Mouse (Mus musculus): ENCODE data around the gene Plekha7. TPM values are rescaled to one million over a fixed set of nuclear protein-coding genes. Genes with fewer than 3 reads are reported as not detected.

Plekha7 gene
- polyA plus RNA-seq, 1 experiment from 2014 or later: 9.7 TPM

DNA sequence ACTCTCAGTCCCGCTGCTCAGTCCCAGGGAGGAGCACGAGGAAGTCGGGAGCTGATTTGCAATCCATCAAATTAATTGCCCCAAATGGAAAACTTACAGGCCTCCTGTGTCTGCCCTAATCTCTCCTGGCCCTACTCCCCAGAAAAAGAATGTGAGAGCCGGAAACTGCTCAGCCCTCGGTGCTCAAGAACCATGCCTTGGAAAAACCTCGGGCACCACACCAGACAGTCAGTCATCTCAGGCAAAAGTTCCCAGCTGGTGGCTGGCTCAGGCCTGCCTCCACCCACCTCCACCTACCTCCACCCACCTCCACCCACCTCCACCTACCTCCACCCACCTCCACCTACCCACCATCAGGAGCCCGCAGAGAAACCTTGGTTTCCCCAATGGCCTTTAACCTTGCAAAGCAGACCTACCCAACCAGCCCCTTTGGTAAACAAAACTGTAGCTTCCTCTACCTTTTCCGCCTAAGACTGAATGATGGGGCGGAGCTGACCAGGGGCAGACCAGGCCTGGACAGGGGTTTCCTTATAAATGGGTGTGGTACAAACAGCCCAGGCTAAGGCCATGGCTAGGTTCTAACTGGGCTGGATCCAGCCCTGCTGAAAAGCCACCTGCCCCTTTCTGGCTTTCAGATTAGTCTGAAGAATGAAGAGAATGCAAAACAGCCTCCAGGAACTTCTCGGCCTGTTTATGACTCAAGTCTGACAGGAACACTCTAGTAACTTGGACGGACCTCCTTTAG is 21.4 kb downstream of the Plekha7 start:
- Histone ChIP-seq H3K4me3 (no peak overlapping the region), H3K27me3 (no peaks in the 10 kb centered on the region), H3K4me1 (peaks cover 19% of the 10 kb centered on the region), H3K4me2 (replicated peaks) (no peak overlapping the region), H3K9me3 (no peaks in the 10 kb centered on the region), H3K27ac (replicated peaks) (no peak overlapping the region), H3K9ac (replicated peaks) (no peak overlapping the region), H3K36me3 (no peaks in the 10 kb centered on the region)
- no peak for ATAC-seq (replicated peaks)
- WGBS: 62% methylated on average over 11 of the region's 11 CpGs

DNA sequence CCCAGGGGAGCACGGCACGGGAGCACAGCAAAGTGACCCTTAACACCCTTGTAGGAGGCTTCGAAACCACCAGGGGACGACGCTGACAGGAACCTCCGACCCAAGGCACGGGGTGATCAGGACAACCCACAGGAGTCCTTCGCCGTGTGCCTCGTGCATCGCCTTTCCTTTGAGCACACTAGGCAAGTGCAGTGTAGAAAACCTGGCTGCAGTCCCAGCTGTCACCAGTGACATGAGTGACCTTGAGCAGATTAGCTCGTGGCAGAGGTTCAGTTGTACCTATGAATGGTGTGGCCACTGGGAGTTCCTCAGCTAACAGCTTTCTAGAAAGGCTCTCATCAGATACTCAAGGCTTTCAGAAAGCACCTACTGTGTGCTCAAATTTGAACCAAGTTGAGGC is 22.0 kb downstream of the Plekha7 start:
- no peaks in the 10 kb centered on the region for H3K27me3 ChIP-seq

DNA sequence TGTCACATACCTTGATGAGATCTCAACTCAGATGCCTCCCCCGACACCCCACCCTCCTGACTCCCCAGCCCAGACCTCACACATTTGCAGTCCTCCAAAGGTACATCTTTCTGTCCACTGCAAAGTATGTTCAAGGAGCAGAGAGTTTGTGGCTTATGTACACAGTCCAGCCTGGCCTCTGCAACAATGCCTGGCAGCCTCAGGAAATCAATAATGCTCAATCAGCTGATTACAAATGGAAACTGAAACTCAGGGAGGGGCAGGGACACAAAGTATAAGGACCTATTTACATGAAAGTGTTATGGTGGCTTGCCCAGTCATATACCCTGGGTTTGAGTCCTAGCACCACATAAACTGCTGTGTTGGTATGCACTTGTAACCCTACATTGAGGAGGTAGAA is 23.0 kb downstream of the Plekha7 start:
- 92% methylated on average over 1 of the region's 1 CpGs for WGBS
- H3K4me1 ChIP-seq: peaks cover 23% of the 10 kb centered on the region
- H3K27ac ChIP-seq (replicated peaks): no peak overlapping the region
- H3K4me2 ChIP-seq (replicated peaks): no peak overlapping the region
- H3K9ac ChIP-seq (replicated peaks): no peak overlapping the region
- H3K27me3 ChIP-seq: no peaks in the 10 kb centered on the region
- no peak overlapping the region for H3K4me3 ChIP-seq
- no peaks in the 10 kb centered on the region for H3K9me3 ChIP-seq
- no peaks in the 10 kb centered on the region for H3K36me3 ChIP-seq
- no peak for ATAC-seq (replicated peaks)

More for the DNA sequence above, 22.0 kb downstream of the Plekha7 start:
- H3K36me3 ChIP-seq: no peaks in the 10 kb centered on the region
- H3K9ac ChIP-seq (replicated peaks): no peak overlapping the region
- no peak overlapping the region for H3K27ac ChIP-seq (replicated peaks)
- no peak overlapping the region for H3K4me2 ChIP-seq (replicated peaks)
- no peaks in the 10 kb centered on the region for H3K9me3 ChIP-seq
- no peak for ATAC-seq (replicated peaks)
- no peak overlapping the region for H3K4me3 ChIP-seq
- whole genome bisulfite sequencing: 63% methylated on average over 12 of the region's 12 CpGs
- peaks cover 19% of the 10 kb centered on the region for H3K4me1 ChIP-seq

DNA sequence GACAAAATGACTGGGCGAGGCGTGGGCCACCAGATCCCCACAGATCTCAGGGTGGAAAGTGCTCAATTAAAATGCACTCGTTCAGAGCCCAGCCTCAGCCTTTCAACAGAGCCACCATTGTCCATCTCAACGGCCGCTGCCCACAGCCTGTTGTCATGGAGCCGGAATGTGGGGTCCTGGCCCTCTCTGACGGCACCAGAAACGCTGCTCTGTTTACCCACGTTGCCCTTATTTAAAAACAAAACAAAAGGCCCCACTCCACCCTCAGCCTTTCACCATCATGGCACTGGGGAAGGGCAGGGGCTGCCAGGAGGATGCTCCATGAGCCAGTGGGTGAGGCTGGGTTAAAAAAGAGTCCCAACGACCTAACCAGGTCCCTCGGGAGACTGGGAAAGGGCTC is 25.4 kb downstream of the Plekha7 start:
- Histone ChIP-seq H3K4me2 (replicated peaks) (no peak overlapping the region), H3K27me3 (no peaks in the 10 kb centered on the region), H3K36me3 (no peaks in the 10 kb centered on the region), H3K4me3 (no peak overlapping the region), H3K4me1 (peaks cover 27% of the 10 kb centered on the region), H3K27ac (replicated peaks) (peak overlapping the region; percentile 59), H3K9ac (replicated peaks) (no peak overlapping the region), H3K9me3 (no peaks in the 10 kb centered on the region)
- WGBS: 7% methylated on average over 11 of the region's 11 CpGs
- peak; percentile 75 for ATAC-seq (replicated peaks)

DNA sequence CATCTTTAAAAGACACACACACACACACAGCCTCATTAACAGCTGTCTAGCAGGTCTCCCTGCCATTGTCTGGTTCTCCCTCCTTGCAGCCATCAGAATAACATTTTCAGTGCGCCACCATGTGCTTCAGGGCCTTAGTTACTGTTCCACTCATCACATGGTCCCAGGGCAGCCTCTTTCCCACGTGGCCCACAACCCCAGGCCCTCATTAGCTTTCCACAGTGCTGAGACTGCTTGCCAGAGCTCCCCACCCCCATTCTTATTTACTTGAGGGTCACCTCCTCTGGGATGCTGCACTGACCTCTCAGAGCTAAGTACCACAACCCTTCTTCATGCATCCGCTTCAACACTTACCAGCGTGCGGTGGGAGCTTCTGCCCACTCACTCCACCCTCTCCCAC is 28.1 kb downstream of the Plekha7 start:
- Histone ChIP-seq H3K27ac (replicated peaks) (no peak overlapping the region), H3K4me3 (no peak overlapping the region), H3K9ac (replicated peaks) (no peak overlapping the region), H3K4me2 (replicated peaks) (no peak overlapping the region), H3K4me1 (peaks cover 24% of the 10 kb centered on the region), H3K27me3 (no peaks in the 10 kb centered on the region), H3K9me3 (no peaks in the 10 kb centered on the region), H3K36me3 (no peaks in the 10 kb centered on the region)
- peak; percentile 33; the same call in 1 of the 2 replicates for ATAC-seq (replicated peaks)
- WGBS: 43% methylated on average over 5 of the region's 5 CpGs

DNA sequence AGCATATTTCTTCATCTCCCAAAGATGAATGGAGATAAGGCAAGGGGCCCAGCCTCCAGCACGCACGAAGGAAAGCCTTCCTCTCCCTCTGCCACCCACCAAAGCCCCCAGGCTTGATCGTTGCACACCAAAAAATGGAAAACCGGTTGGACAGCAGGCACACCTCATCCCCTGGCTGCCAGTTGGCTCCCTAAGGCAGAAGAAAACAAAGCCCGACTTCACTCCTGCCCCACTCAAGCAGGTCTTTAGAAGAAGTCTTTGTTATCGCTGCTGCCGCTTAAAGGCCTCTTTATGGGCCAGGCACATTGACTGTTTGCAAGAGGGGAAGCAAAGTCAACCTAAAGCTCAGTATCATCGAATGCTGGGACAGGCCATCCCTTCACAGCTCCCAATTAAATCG is 29.9 kb downstream of the Plekha7 start:
- 12% methylated on average over 9 of the region's 9 CpGs for WGBS
- no peak overlapping the region for H3K4me2 ChIP-seq (replicated peaks)
- H3K9ac ChIP-seq (replicated peaks): no peak overlapping the region
- ATAC-seq (replicated peaks): no peak
- H3K4me1 ChIP-seq: peaks cover 17% of the 10 kb centered on the region
- no peaks in the 10 kb centered on the region for H3K9me3 ChIP-seq
- no peaks in the 10 kb centered on the region for H3K36me3 ChIP-seq
- H3K4me3 ChIP-seq: no peak overlapping the region
- no peaks in the 10 kb centered on the region for H3K27me3 ChIP-seq
- H3K27ac ChIP-seq (replicated peaks): no peak overlapping the region

DNA sequence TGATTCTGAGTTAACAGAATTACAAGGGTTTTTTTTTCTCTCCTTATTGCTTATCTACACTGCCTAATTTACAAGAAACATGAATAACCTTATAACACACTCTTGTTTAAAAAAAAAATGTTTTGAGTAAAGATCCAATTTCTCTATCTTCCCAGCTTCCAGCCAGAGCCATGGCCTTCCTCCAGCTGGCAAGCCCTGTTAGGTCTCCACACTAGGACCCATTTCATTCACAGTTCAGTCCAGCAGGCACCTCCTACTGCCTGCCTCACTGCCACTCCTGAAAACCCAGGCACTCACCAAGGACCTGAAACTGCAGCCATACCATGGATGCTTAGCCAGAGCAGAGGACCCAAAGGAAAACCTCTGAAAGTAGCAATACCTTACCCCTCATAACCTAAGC is 31.9 kb downstream of the Plekha7 start:
- Histone ChIP-seq H3K4me1 (peaks cover 8% of the 10 kb centered on the region), H3K9ac (replicated peaks) (no peak overlapping the region), H3K9me3 (no peaks in the 10 kb centered on the region), H3K4me2 (replicated peaks) (no peak overlapping the region), H3K27ac (replicated peaks) (no peak overlapping the region), H3K27me3 (no peaks in the 10 kb centered on the region), H3K36me3 (no peaks in the 10 kb centered on the region), H3K4me3 (no peak overlapping the region)
- no peak for ATAC-seq (replicated peaks)

DNA sequence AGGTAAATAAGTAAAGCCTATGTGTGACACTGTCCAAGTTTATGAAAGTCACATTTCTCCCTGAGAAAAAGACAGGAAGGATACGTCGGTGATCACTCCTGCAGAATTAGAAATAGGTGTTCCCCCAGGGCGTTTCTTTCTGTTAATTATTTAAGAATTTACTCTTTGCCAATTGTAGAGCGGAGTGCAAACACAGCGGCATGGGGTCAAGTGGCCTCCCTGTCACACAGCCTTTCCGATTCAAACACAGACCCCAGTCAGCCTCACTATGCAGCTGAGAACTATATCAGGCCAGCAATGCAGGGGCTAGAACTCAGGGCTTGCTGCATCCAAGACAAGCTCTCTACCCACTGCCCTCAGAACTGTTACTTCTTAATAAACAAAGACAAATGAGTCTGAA is 35.1 kb downstream of the Plekha7 start:
- Histone ChIP-seq H3K4me1 (no peaks in the 10 kb centered on the region), H3K9me3 (no peaks in the 10 kb centered on the region), H3K27ac (replicated peaks) (no peak overlapping the region), H3K4me2 (replicated peaks) (no peak overlapping the region), H3K27me3 (no peaks in the 10 kb centered on the region), H3K9ac (replicated peaks) (no peak overlapping the region), H3K36me3 (no peaks in the 10 kb centered on the region), H3K4me3 (no peak overlapping the region)
- ATAC-seq (replicated peaks): no peak
- WGBS: 95% methylated on average over 6 of the region's 6 CpGs

DNA sequence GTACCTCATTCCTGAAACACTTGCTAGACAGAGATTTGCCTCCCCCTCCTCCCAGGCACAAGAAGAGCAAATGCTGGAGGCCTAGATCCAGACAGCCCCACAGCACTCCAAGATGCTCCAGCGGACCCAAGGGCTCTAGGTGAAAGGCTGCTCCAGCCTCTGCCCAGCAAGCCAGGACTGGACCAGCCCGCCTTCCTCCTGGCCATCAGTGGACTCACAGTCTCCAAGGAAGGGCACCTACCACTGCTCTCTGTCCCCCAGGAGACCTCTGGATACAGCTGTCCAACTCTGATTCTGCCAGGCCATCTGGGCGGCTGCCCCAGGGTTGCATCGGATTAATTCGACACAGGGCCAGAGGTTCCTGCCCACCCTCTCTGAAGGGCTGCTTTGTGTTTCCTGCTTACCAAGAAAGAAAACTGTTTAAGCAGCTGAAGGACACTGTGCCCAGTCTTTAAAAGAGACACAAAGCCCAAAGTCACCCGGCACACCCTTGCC is 38.6 kb downstream of the Plekha7 start:
- ATAC-seq (replicated peaks): no peak
- Histone ChIP-seq H3K27ac (replicated peaks) (no peak overlapping the region), H3K27me3 (no peaks in the 10 kb centered on the region), H3K4me1 (no peaks in the 10 kb centered on the region), H3K9ac (replicated peaks) (no peak overlapping the region), H3K4me3 (no peak overlapping the region), H3K4me2 (replicated peaks) (no peak overlapping the region), H3K9me3 (no peaks in the 10 kb centered on the region), H3K36me3 (no peaks in the 10 kb centered on the region)
- WGBS: 59% methylated on average over 6 of the region's 6 CpGs

DNA sequence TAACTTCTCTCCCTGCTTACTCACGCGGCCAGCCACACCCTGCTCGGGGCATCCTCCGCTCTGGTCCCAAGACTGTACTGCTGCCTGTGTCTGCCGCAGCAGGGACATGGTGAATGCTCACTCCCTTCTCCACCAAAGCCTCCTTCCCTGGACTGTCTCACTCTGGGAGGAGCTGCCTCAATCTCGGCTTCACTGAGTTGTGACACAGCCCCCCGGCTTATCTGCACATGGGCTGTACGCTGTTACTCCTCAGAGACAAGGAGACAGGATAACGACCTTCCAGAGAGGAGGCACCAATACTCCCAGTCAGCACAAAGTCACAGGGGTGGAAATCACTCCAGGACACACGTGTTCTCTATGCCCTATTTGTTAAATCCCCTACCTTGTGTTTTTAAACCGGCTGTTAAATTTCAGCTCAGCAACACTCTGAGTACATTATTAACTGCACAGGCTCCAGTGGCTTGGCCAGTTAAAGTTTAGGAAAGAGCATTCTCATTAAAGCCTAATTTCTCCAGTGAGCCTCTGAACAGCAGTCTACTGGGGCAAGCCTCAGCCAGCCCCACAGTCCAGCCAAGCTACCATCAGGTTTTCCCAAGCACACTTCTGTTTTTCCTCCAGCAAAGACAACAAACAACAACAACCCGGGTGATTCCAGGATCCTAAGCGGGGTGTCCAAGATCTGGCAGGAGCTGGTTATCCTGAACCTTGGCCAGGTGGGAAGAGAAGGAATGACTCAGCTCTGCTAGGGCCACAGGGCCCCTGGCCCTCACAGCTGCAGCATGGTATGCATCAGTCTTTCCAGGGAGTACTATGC is 39.9 kb downstream of the Plekha7 start:
- Histone ChIP-seq H3K4me1 (no peaks in the 10 kb centered on the region), H3K4me3 (no peak overlapping the region), H3K27ac (replicated peaks) (no peak overlapping the region), H3K9me3 (no peaks in the 10 kb centered on the region), H3K4me2 (replicated peaks) (no peak overlapping the region), H3K9ac (replicated peaks) (no peak overlapping the region), H3K36me3 (no peaks in the 10 kb centered on the region), H3K27me3 (no peaks in the 10 kb centered on the region)
- no peak for ATAC-seq (replicated peaks)
- 55% methylated on average over 13 of the region's 13 CpGs for WGBS

DNA sequence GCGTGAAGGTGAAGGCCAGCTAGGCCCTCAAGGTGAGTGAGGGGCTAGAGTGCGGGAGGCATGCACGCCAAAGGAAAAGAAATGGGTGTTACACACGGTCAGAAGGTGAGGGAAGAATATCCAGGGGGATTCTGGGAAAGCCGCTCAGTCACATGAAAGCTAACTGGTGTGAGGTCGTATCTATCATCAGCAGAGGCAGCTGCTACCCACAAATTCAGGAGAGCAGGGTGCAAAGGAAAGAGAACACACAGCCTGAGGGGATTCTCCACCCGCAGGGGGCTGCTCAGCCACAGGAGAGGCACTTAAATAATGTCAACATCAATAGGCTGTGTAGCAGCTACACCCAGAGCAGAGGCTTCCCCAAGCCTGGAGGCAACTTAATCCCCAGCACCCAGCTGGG is 44.9 kb downstream of the Plekha7 start:
- Histone ChIP-seq H3K4me1 (peaks cover 17% of the 10 kb centered on the region), H3K9ac (replicated peaks) (no peak overlapping the region), H3K36me3 (no peaks in the 10 kb centered on the region), H3K9me3 (no peaks in the 10 kb centered on the region), H3K4me2 (replicated peaks) (no peak overlapping the region), H3K4me3 (no peak overlapping the region), H3K27ac (replicated peaks) (0 out of 2 replicates have a peak overlapping the region, but pooled peaks have one; percentile 36), H3K27me3 (no peaks in the 10 kb centered on the region)
- WGBS: 53% methylated on average over 7 of the region's 7 CpGs
- no peak for ATAC-seq (replicated peaks)

DNA sequence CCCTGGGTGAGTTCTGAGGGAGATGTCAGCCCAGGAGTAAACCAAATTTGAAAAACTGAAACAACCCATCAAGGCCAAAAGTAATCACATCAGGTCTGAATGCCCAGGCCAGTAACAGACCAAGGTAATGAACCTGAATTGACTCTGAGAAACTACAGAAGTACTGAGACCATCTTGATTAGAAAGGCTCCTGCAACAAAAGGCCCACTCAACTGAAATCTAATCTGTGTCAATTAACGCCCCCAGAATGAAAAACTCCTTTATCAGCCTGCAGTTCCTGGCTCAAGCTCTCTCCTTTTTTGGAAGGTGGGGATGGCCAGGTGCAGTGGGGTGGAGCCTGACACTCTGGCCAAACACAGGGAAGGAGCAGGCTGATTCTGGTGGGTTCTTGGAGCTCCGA is 45.7 kb downstream of the Plekha7 start:
- ATAC-seq (replicated peaks): peak; percentile 27
- Histone ChIP-seq H3K27ac (replicated peaks) (no peak overlapping the region), H3K27me3 (no peaks in the 10 kb centered on the region), H3K4me1 (peaks cover 17% of the 10 kb centered on the region), H3K36me3 (no peaks in the 10 kb centered on the region), H3K9ac (replicated peaks) (no peak overlapping the region), H3K9me3 (no peaks in the 10 kb centered on the region), H3K4me3 (no peak overlapping the region), H3K4me2 (replicated peaks) (no peak overlapping the region)
- WGBS: 9% methylated on average over 2 of the region's 2 CpGs
